ENCODE assay signal across 8 mouse cellular contexts in the genomic region with DNA sequence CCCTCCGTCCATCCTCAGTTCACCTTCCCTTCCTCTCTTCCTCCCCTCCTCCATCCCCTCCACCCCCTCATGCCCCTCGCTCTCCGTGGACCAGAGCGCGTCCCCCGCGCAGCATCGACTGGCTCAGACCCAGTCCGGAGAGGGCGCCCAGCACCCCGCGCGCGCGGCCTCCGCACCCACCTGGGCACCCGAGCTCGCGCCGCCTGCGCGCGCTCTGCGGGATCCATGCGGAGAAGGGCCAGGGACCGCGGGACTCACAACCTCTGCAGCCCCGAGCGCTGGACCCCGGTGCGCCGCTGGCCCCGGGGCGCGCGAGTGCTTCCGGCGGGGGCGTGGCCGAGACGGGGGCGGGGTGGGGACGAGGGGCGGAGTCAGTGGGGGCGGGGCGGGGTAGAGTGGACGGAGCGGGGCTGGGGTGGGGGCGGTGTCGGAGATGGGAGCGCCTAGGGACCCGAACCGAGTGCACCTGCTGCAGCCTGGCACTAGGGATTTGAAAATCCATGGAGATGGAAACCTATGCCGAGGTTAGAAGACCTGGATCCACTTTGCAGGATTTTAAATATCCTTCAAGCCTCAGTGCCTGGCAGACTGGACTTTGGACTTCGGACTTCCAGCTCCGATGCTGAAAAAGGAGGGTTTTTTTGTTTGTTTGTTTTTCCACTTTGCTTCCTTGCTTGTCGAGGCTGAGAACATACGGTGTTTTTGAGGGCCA. TPM values are rescaled to one million over a fixed set of nuclear protein-coding genes. Genes with fewer than 3 reads are reported as not detected.
A peak's percentile ranks its signal among the peaks of the same experiment; 100 is the strongest.
DNase-seq lines count a peak whose midpoint lies in the region; ATAC-seq and TF ChIP-seq lines count a peak whose summit lies in the region.

A gene (minus strand): TSS at position 320 of the 712 bp plus-strand sequence.

- peak within 1 kb of the TSS; percentile 41 for H3K4me3 ChIP-seq in cerebellum, adult 2 months (replicated peaks; ENCODE audit: insufficient read depth, low read depth, low read length)
- peak within 1 kb of the TSS; percentile 78 for H3K4me3 ChIP-seq in forebrain, embryonic 14.5 days (ENCODE audit: low read depth, low read length)
- peak within 1 kb of the TSS; percentile 93 for H3K4me3 ChIP-seq in liver, embryonic 12.5 days
- peak within 1 kb of the TSS; percentile 51 for H3K4me3 ChIP-seq in myocyte

- 1% methylated on average over 57 of the region's 58 CpGs for WGBS in cerebellum, adult 2 months
- WGBS in forebrain, embryonic 14.5 days: under 1% methylated on average over 58 of the region's 58 CpGs
- WGBS in liver, embryonic 12.5 days (ENCODE audit: insufficient replicate concordance): under 1% methylated on average over 53 of the region's 58 CpGs

- ATAC-seq in forebrain, embryonic 14.5 days: peak; percentile 81
- ATAC-seq in liver, embryonic 12.5 days: peak; percentile 55

- H3K9me3 ChIP-seq in forebrain, embryonic 14.5 days (replicated peaks; ENCODE audit: control insufficient read depth, low read length): no peaks in the 10 kb centered on the region
- no peaks in the 10 kb centered on the region for H3K9me3 ChIP-seq in liver, embryonic 12.5 days (replicated peaks)

- peak within 1 kb of the TSS; percentile 85 for H3K4me2 ChIP-seq in forebrain, embryonic 14.5 days (ENCODE audit: low read length)
- peak within 1 kb of the TSS; percentile 98 for H3K4me2 ChIP-seq in liver, embryonic 12.5 days
- H3K4me2 ChIP-seq in myocyte (ENCODE audit: low read depth): peak within 1 kb of the TSS; percentile 66

- H3ac ChIP-seq in myocyte (ENCODE audit: control insufficient read depth, insufficient read length): peak within 1 kb of the TSS; percentile 65

- H3K36me3 ChIP-seq in forebrain, embryonic 14.5 days (ENCODE audit: control insufficient read depth, insufficient read depth, low read length): 0 out of 2 replicates have a peak, but pooled peaks cover 4% of the 10 kb centered on the region
- peaks cover 13% of the 10 kb centered on the region for H3K36me3 ChIP-seq in liver, embryonic 12.5 days
- H3K36me3 ChIP-seq in myocyte (ENCODE audit: control insufficient read depth, insufficient read depth): no peaks in the 10 kb centered on the region

- peak within 1 kb of the TSS; percentile 75 for H3K9ac ChIP-seq in forebrain, embryonic 14.5 days (ENCODE audit: low read length)
- peak within 1 kb of the TSS; percentile 90 for H3K9ac ChIP-seq in liver, embryonic 12.5 days

- H3K27me3 ChIP-seq in cerebellum, adult 2 months (ENCODE audit: control insufficient read depth, insufficient read depth, low read length): no peaks in the 10 kb centered on the region
- H3K27me3 ChIP-seq in forebrain, embryonic 14.5 days (replicated peaks; ENCODE audit: control insufficient read depth, insufficient read depth, low read length): peaks cover 24% of the 10 kb centered on the region
- peaks cover 20% of the 10 kb centered on the region; the same call in 1 of the 2 replicates for H3K27me3 ChIP-seq in liver, embryonic 12.5 days (replicated peaks)
- no peaks in the 10 kb centered on the region for H3K27me3 ChIP-seq in myocyte (ENCODE audit: control insufficient read depth, insufficient read depth, insufficient read length)

- H3K4me1 ChIP-seq in cerebellum, adult 2 months (ENCODE audit: control insufficient read depth, insufficient read depth, low read length): no peaks in the 10 kb centered on the region
- peaks cover 9% of the 10 kb centered on the region; the same call in 1 of the 2 replicates for H3K4me1 ChIP-seq in forebrain, embryonic 14.5 days (ENCODE audit: control insufficient read depth, insufficient read depth, low read length)
- H3K4me1 ChIP-seq in liver, embryonic 12.5 days: peaks cover 71% of the 10 kb centered on the region

- TF ChIP-seq CTCF in cerebellum, adult 2 months (IDR thresholded peaks at IDR 0.05; ENCODE audit: borderline replicate concordance, insufficient read depth, low read depth, low read length): no peak

- peak in 1 of 2 experiments; percentile 18 for DNase-seq in cerebellum, adult 2 months
- no peak for DNase-seq in cerebellum, adult 9-11 months
- DNase-seq in adrenal gland, postnatal 10 days: peak; percentile 88
- peak; percentile 46 for DNase-seq in forebrain, embryonic 14.5 days (ENCODE audit: low spot score)
- DNase-seq in induced T-regulatory cell, adult 2 months (ENCODE audit: low read depth): peak; percentile 41
- DNase-seq in thymus, postnatal 25 days: peak; percentile 22

- H3K79me2 ChIP-seq in myocyte (ENCODE audit: control insufficient read depth, insufficient read depth): peaks cover 11% of the 10 kb centered on the region

- TF ChIP-seq POLR2A in cerebellum, adult 2 months (IDR thresholded peaks at IDR 0.05; ENCODE audit: borderline replicate concordance, insufficient read depth, low read length): no peak
- TF ChIP-seq POLR2A in myocyte (IDR thresholded peaks at IDR 0.05; ENCODE audit: insufficient read length, low read depth): peak; percentile 51

- no peak within 1 kb of the TSS for H3K27ac ChIP-seq in cerebellum, adult 2 months (ENCODE audit: insufficient read depth, low read length)
- H3K27ac ChIP-seq in forebrain, embryonic 14.5 days (ENCODE audit: low read depth, low read length): no peak within 1 kb of the TSS
- H3K27ac ChIP-seq in liver, embryonic 12.5 days: peak within 1 kb of the TSS; percentile 98

TF ChIP-seq in myocyte, 11 proteins besides CTCF, POLR2A, EP300 and RAD21:
- TF ChIP-seq MYOD1 (IDR thresholded peaks at IDR 0.05; ENCODE audit: control insufficient read depth in 1 of 3, insufficient read length in 2 of 3, low read depth in 2 of 3): peak; percentile 13 to 72 (median 19)
- peak; percentile 56 for TF ChIP-seq POLR2AphosphoS2 (IDR thresholded peaks at IDR 0.05; ENCODE audit: insufficient read length, low read depth)
- TF ChIP-seq REST (IDR thresholded peaks at IDR 0.05; ENCODE audit: insufficient read depth, insufficient read length): no peak
- no peak for TF ChIP-seq E2F4 (IDR thresholded peaks at IDR 0.05; ENCODE audit: insufficient read depth)
- TF ChIP-seq TCF3 (IDR thresholded peaks at IDR 0.05; ENCODE audit: insufficient read length, low read depth): no peak
- TF ChIP-seq MYOG (IDR thresholded peaks at IDR 0.05; ENCODE audit: control insufficient read depth in 1 of 3, insufficient read depth in 1 of 3, insufficient read length in 2 of 3, low read depth in 2 of 3): peak in 1 of 3 experiments; percentile 18

RNA-seq across cellular contexts. Expression of the gene that starts here (rescaled TPM):
- polyA plus RNA-seq in cerebellum, adult 2 months (2012; rRNA removed): 6.8 and 8.0 TPM in 2 replicates
- total RNA-seq in adrenal gland, postnatal 10 days (2021): 10 to 100 TPM; 10.3 to 13.4 TPM
- 25.8 and 27.6 TPM in 2 replicates for polyA plus RNA-seq in forebrain, embryonic 14.5 days (2014; fragmentation: Nextera tagmentation; extraction: Ambion mirVana)
- 13.8 and 14.0 TPM in 2 replicates for polyA plus RNA-seq in liver, embryonic 12.5 days (2016; fragmentation: Nextera tagmentation; extraction: Ambion mirVana)
- 34.4 TPM for polyA plus RNA-seq in myocyte (2012; fragmentation: generic; extraction: Trizol)

Comparison
In these comparisons a context has a peak if more than half of its experiments do, and no peak if none do; other contexts are left out.
1. H3K4me3 ChIP-seq: peak in every context shown above with its lines; median percentile 93 in liver, embryonic 12.5 days; 78 in forebrain, embryonic 14.5 days; 51 in myocyte; 41 in cerebellum, adult 2 months.